Mouse (Mus musculus): ENCODE results near the gene Herc3. TPM values are rescaled to one million over a fixed set of nuclear protein-coding genes. Genes with fewer than 3 reads are reported as not detected.
A peak's percentile ranks its signal among the peaks of the same experiment; 100 is the strongest.

Herc3 gene
- total RNA-seq, 1 experiment: 14.9 TPM

GRCm38 (mm10) chr6:58903171-58903570, 71.9 kb downstream of the Herc3 start:
- no peak for TF ChIP-seq CHD2 (IDR thresholded peaks at IDR 0.05; ENCODE audit: low read depth, low read length)
- no peak for TF ChIP-seq ZNF384 (IDR thresholded peaks at IDR 0.05; ENCODE audit: low read depth, low read length)
- no peak for TF ChIP-seq ZC3H11A (IDR thresholded peaks at IDR 0.05; ENCODE audit: borderline replicate concordance, low read depth, low read length)
- TF ChIP-seq MAFK (IDR thresholded peaks at IDR 0.05; ENCODE audit: insufficient read depth, low read depth, low read length): no peak
- no peak for TF ChIP-seq HCFC1 (IDR thresholded peaks at IDR 0.05; ENCODE audit: borderline replicate concordance, insufficient read depth, low read length)
- Histone ChIP-seq H3K4me1 (ENCODE audit: control insufficient read depth in 2 of 2, insufficient read depth in 2 of 2, low read length in 2 of 2, poor library complexity in 1 of 2) (no peaks in the 10 kb centered on the region), H3K27ac (ENCODE audit: insufficient read depth, low read depth, low read length, poor library complexity, severe bottlenecking) (no peak overlapping the region), H3K36me3 (ENCODE audit: control insufficient read depth, insufficient read depth, low read length, poor library complexity, severe bottlenecking) (peaks cover 5% of the 10 kb centered on the region; the same call in 1 of the 2 replicates), H3K9ac (ENCODE audit: insufficient read depth, low read depth, low read length, poor library complexity, severe bottlenecking) (no peak overlapping the region), H3K9me3 (ENCODE audit: control insufficient read depth, insufficient read depth, low read depth, low read length) (peaks cover 17% of the 10 kb centered on the region), H3K4me3 (ENCODE audit: insufficient read depth in 1 of 2, low read depth in 1 of 2, low read length in 2 of 2, poor library complexity in 1 of 2, severe bottlenecking in 1 of 2) (no peak overlapping the region)
- no peak for DNase-seq (ENCODE audit: low read depth, low spot score)
- in situ Hi-C loops (cut with MboI; ENCODE audit: low sequenced_read_pairs in 2 of 2, unreplicated experiment in 2 of 2): no loop called here

- in situ Hi-C loops (cut with MboI; ENCODE audit: low sequenced_read_pairs in 2 of 2, unreplicated experiment in 2 of 2): no loop called here
- Histone ChIP-seq H3K4me3 (ENCODE audit: insufficient read depth in 1 of 2, low read depth in 1 of 2, low read length in 2 of 2, poor library complexity in 1 of 2, severe bottlenecking in 1 of 2) (no peak overlapping the region), H3K27ac (ENCODE audit: insufficient read depth, low read depth, low read length, poor library complexity, severe bottlenecking) (no peak overlapping the region), H3K9ac (ENCODE audit: insufficient read depth, low read depth, low read length, poor library complexity, severe bottlenecking) (no peak overlapping the region), H3K4me1 (ENCODE audit: control insufficient read depth in 2 of 2, insufficient read depth in 2 of 2, low read length in 2 of 2, poor library complexity in 1 of 2) (no peaks in the 10 kb centered on the region), H3K9me3 (ENCODE audit: control insufficient read depth, insufficient read depth, low read depth, low read length) (peaks cover 19% of the 10 kb centered on the region), H3K36me3 (ENCODE audit: control insufficient read depth, insufficient read depth, low read length, poor library complexity, severe bottlenecking) (peaks cover 5% of the 10 kb centered on the region; the same call in 1 of the 2 replicates)
- DNase-seq (ENCODE audit: low read depth, low spot score): no peak
- TF ChIP-seq CHD2 (IDR thresholded peaks at IDR 0.05; ENCODE audit: low read depth, low read length): no peak
- no peak for TF ChIP-seq ZC3H11A (IDR thresholded peaks at IDR 0.05; ENCODE audit: borderline replicate concordance, low read depth, low read length)
- no peak for TF ChIP-seq ZNF384 (IDR thresholded peaks at IDR 0.05; ENCODE audit: low read depth, low read length)
- no peak for TF ChIP-seq HCFC1 (IDR thresholded peaks at IDR 0.05; ENCODE audit: borderline replicate concordance, insufficient read depth, low read length)
- TF ChIP-seq MAFK (IDR thresholded peaks at IDR 0.05; ENCODE audit: insufficient read depth, low read depth, low read length): no peak
Measured at GRCm38 (mm10) chr6:58904551-58904950, 73.3 kb downstream of the Herc3 start.

- Histone ChIP-seq H3K27ac (ENCODE audit: insufficient read depth, low read depth, low read length, poor library complexity, severe bottlenecking) (no peak within 1 kb of the TSS), H3K36me3 (ENCODE audit: control insufficient read depth, insufficient read depth, low read length, poor library complexity, severe bottlenecking) (peaks cover 5% of the 10 kb centered on the region; the same call in 1 of the 2 replicates), H3K9me3 (ENCODE audit: control insufficient read depth, insufficient read depth, low read depth, low read length) (peaks cover 19% of the 10 kb centered on the region), H3K9ac (ENCODE audit: insufficient read depth, low read depth, low read length, poor library complexity, severe bottlenecking) (no peak within 1 kb of the TSS), H3K4me1 (ENCODE audit: control insufficient read depth in 2 of 2, insufficient read depth in 2 of 2, low read length in 2 of 2, poor library complexity in 1 of 2) (no peaks in the 10 kb centered on the region), H3K4me3 (ENCODE audit: insufficient read depth in 1 of 2, low read depth in 1 of 2, low read length in 2 of 2, poor library complexity in 1 of 2, severe bottlenecking in 1 of 2) (peak within 1 kb of the TSS in 1 of 2 experiments; percentile 8; a peak in 1 of 4 replicates)
- peak; percentile 12 for DNase-seq (ENCODE audit: low read depth, low spot score)
- in situ Hi-C loops (cut with MboI; ENCODE audit: low sequenced_read_pairs in 2 of 2, unreplicated experiment in 2 of 2): no loop called here
- TF ChIP-seq HCFC1 (IDR thresholded peaks at IDR 0.05; ENCODE audit: borderline replicate concordance, insufficient read depth, low read length): no peak
- no peak for TF ChIP-seq CHD2 (IDR thresholded peaks at IDR 0.05; ENCODE audit: low read depth, low read length)
- TF ChIP-seq ZNF384 (IDR thresholded peaks at IDR 0.05; ENCODE audit: low read depth, low read length): no peak
- TF ChIP-seq ZC3H11A (IDR thresholded peaks at IDR 0.05; ENCODE audit: borderline replicate concordance, low read depth, low read length): no peak
- TF ChIP-seq MAFK (IDR thresholded peaks at IDR 0.05; ENCODE audit: insufficient read depth, low read depth, low read length): no peak
Measured at GRCm38 (mm10) chr6:58906852-58907261, 75.6 kb downstream of the Herc3 start, which contains the start of gene Nap1l5. TSS of gene Nap1l5 (minus strand) at chr6:58907076.

GRCm38 (mm10) chr6:58907336-58907735, 76.1 kb downstream of the Herc3 start:
- Histone ChIP-seq H3K36me3 (ENCODE audit: control insufficient read depth, insufficient read depth, low read length, poor library complexity, severe bottlenecking) (peaks cover 5% of the 10 kb centered on the region; the same call in 1 of the 2 replicates), H3K27ac (ENCODE audit: insufficient read depth, low read depth, low read length, poor library complexity, severe bottlenecking) (no peak overlapping the region), H3K4me1 (ENCODE audit: control insufficient read depth in 2 of 2, insufficient read depth in 2 of 2, low read length in 2 of 2, poor library complexity in 1 of 2) (no peaks in the 10 kb centered on the region), H3K9me3 (ENCODE audit: control insufficient read depth, insufficient read depth, low read depth, low read length) (peaks cover 19% of the 10 kb centered on the region), H3K9ac (ENCODE audit: insufficient read depth, low read depth, low read length, poor library complexity, severe bottlenecking) (no peak overlapping the region), H3K4me3 (ENCODE audit: insufficient read depth in 1 of 2, low read depth in 1 of 2, low read length in 2 of 2, poor library complexity in 1 of 2, severe bottlenecking in 1 of 2) (no peak overlapping the region)
- TF ChIP-seq HCFC1 (IDR thresholded peaks at IDR 0.05; ENCODE audit: borderline replicate concordance, insufficient read depth, low read length) (no peak), MAFK (IDR thresholded peaks at IDR 0.05; ENCODE audit: insufficient read depth, low read depth, low read length) (no peak), CHD2 (IDR thresholded peaks at IDR 0.05; ENCODE audit: low read depth, low read length) (no peak), ZC3H11A (IDR thresholded peaks at IDR 0.05; ENCODE audit: borderline replicate concordance, low read depth, low read length) (no peak), ZNF384 (IDR thresholded peaks at IDR 0.05; ENCODE audit: low read depth, low read length) (no peak)
- in situ Hi-C loops (cut with MboI; ENCODE audit: low sequenced_read_pairs in 2 of 2, unreplicated experiment in 2 of 2): no loop called here
- no peak for DNase-seq (ENCODE audit: low read depth, low spot score)
